Mouse (Mus musculus) large intestine, adult 2 months (tissue): ENCODE measurements at regions not wholly inside any gene's neighbourhood (a gene's known extent, or its start where the extent isn't known, plus 50 kb on each side); places are given as distances from the start of the nearest gene placed in this dataset.
"Not testable (repeated sequence)": the region's sequence is repeated elsewhere in the genome, so short reads cannot be mapped to it uniquely, and the experiment has no call there.

Experiments
- DNase-seq: peaks from one replicate; pipeline ENCODE4 v3.0.0-alpha.2; 2012; ENCODE audit warnings: low read depth, low spot score
- WGBS: fragments of 180-500 bp; shearing (Covaris S2); methylation state at CpG from one replicate; pipeline ENCODE4 v1.1.7; 2018; 5-methylcytosine and 5-hydroxymethylcytosine counted together

DNA sequence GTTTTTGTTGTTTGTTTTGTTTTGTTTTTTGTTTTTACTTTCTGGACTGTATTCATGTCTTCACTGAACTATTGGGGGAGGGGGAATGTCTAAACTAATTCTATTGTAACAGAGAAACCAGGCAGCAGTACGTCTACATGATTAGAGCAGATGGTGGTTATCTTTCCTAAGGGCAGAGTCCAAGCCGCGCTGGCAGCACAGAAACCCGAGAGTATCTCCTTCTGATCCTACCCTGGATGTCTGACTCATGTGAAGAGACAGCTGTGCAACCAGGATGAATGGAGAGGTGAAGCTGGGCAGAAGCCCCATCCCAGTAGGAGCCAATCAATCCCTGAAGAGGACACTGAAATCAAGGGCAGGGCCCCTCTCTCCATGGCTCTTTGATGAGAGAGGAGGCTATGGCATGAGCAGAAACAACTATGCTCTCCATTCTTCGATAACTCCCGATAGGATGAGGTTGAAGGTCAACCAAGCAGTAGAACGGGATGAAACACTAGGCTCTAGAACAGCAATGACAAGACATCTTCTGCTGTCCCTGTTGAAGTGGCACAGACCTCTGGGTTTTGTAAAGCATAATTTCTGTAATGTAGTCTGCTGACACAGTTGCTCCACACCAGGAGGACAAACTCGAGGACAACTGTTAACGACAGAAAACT lies 591.1 kb downstream of the Dad1 start:
- not testable (repeated sequence) for DNase-seq
- WGBS = 66% methylated on average over 9 of the region's 9 CpGs

DNA sequence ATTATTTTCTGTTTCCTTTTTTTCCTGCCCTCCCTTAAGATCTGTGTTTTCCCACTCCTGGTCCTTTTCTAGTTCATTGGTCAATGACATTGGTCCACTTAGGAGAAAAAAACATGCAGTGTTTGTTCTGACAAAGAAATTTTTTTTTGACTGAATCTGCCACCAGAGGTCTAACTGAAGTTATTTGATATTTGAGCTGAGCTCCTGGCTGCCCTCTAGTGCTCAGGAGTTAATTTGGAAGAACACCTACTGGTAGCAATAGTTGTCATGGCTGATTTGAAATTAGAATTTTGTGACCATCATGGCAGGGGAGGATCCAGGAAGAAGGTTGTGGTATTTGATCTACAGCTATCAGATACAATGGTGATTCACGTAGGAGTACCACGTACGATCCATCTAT lies 599.2 kb downstream of the Dad1 start:
- 92% methylated on average over 3 of the region's 3 CpGs for WGBS
- DNase-seq = not testable (repeated sequence)

DNA sequence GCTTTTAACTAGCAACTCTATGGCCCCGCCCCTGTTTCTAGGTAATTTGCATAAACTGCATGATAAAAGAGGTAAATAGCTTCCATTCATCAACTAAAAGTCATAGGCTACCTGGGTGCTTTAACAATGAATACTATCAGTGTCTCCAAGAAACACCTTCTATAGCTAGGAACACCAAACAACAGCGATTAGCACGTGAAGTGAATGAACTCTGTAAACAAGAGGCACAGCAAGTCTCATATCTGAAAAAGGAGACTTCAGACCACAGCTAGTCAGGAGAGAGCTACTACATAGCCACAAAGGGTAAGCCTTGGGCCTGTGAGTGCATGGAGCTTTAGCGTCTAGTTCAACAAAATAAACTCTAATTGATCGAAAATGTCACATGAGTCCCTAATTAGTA lies 602.8 kb downstream of the Dad1 start:
- WGBS = 50% methylated on average over 5 of the region's 5 CpGs
- DNase-seq = not testable (repeated sequence)

DNA sequence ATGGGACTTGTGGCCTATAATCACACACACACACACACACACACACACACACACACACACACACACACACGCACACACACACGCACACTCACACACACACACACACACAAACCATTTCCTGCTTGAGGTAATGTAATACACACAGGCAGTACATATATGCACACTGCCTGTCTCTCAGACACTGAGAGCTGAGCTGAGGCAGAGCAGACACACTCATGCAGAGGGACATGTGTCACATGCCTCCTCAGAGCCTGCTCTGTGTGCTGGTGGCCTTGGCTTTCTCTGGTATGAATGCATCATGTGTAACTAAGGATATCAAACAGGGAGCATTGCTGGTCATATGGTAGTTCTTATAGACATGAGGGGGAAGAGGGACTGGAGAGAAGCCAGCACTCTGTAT lies 604.7 kb downstream of the Dad1 start:
- WGBS = 93% methylated on average over 2 of the region's 2 CpGs
- DNase-seq = not testable (repeated sequence)

DNA sequence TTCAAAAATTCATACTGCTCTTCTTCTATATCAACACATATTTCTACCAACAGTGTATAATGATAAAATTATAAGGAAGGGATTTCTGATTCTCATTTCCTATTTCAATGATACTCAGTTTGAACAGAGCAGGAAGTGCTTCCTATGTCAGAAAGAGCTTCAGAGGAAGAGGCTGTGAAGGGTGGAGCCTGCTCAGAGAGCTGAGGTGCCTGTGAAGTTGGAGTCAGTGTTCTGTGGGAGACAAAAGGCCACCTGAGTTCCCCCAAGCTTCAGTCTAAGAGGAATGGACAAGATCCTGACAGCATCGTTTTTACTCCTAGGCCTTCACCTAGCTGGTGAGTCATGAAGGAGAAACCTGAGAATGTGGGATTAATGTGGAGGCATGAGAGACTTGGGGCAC lies 613.5 kb downstream of the Dad1 start:
- not testable (repeated sequence) for DNase-seq
- 43% methylated on average over 1 of the region's 1 CpGs for WGBS

DNA sequence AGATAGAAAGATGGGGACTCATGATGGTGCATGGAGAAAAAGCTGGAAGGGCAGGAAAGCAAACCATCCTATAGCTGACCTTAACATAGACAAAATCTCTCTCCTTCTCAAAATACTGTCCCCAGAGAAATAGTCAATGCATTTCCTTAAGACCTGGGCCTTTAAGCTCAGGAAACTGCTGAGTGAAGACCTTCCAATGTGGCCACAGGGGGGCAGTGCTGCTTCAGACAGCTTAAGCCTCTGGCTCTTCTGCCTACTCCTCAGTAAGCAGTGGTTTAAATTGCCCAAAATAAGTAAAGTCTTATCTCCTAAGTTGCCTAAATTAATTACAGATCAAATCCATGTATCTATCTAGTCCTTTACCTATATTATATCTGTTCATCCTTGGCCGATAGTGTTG lies 616.2 kb downstream of the Dad1 start:
- WGBS = 84% methylated on average over 1 of the region's 1 CpGs
- DNase-seq = not testable (repeated sequence)

DNA sequence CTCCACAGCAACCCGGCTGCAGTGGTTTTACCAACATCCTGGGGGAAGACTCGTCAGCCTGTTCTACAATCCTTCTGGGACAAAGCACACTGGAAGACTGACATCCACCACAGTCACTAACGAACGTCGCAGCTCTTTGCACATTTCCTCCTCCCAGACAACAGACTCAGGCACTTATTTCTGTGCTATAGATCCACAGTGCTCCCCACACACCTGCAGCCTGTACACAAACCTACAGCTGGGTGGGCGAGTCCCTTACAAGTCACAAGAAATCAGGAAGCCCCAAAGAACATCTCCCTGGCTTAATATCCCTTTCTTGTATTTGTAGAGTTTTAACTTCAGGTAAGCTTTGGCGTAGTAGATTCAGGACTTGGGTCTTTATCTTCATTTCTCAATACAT lies 618.7 kb downstream of the Dad1 start:
- WGBS = 51% methylated on average over 7 of the region's 7 CpGs
- not testable (repeated sequence) for DNase-seq

DNA sequence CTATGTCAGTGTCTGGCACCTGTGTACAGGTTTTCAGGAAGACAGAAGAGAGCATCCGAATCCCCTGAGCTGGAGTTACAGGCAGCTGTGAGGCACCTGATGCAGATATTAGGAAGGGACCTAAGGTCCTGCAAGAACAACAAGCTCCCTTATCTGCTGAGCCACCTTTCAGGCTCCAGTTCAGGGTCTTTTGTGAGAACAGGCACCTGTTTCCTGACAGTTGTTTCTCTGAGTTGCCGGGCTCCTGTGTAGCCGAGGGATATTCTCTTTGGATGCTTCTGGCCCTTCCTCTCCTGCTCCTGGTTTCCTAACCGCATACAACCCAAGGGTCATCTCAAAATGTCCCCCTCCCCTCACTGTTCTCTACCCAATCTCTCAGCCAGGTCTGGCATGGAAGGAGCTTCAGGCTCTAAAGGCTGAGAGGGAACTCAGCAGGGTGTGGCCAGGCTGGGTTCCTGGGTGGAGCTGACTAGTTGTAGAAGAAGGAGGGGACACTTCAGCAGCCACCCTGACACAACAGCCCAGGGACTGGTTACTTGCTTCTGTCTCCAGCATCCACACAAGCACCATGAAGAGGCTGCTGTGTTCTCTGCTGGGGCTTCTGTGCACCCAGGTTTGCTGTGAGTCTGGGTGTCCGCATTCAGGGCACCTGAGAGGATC lies 619.5 kb downstream of the Dad1 start:
- WGBS = 45% methylated on average over 5 of the region's 5 CpGs
- not testable (repeated sequence) for DNase-seq

DNA sequence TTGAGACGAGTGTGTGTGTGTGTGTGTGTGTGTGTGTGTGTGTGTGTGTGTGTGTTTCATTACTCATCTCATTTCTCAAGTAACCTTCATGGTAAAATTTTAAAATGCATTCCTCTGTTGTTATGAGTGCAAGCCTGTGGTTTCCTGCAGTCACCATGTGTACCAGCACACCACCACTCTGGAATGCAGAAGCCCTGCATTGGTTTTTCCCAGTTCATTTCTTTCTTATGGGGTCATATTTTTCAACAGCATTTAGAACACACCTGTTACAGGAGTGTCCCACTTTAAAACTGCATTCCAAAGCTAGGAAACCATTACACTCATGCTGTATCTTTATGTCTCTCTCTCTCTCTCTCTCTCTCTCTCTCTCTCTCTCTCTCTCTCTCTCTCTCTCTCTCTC lies 620.2 kb downstream of the Dad1 start:
- 59% methylated on average over 1 of the region's 1 CpGs for WGBS
- DNase-seq = not testable (repeated sequence)

DNA sequence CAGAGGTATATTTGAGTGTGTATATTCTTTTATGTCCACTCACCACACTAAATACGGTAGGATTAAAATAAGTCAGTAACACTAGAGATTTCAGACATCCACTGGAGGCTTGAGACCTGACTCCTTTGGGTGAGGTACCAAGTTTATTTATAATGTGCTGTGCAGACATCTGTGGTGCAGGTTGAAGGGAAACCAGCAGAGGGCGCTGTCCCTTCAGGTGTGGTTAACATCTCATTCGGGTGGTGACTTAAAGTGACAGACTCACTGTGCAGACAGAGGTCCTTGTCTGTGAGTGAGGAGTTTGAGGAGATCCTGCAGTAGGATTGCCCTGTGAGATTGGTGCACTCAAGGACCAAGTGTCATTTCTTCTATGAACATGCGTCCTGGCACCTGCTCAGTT lies 632.5 kb downstream of the Dad1 start:
- 53% methylated on average over 4 of the region's 4 CpGs for WGBS
- not testable (repeated sequence) for DNase-seq

DNA sequence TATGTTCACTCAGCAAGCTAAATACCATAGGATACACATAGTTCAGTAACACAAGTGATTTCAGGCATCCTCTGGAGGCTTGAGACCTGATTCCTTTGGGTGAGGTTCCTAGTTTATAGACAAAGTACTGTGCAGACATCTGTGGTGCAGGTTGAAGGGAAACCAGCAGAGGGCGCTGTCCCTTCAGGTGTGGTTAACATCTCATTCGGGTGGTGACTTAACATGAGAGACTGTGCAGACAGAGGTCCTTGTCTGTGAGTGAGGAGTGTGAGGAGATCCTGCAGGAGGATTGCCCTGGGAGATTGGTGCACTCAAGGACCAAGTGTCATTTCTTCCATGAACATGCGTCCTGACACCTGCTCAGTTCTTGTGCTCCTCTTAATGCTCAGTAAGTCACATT lies 637.8 kb downstream of the Dad1 start:
- not testable (repeated sequence) for DNase-seq
- 36% methylated on average over 3 of the region's 3 CpGs for WGBS

DNA sequence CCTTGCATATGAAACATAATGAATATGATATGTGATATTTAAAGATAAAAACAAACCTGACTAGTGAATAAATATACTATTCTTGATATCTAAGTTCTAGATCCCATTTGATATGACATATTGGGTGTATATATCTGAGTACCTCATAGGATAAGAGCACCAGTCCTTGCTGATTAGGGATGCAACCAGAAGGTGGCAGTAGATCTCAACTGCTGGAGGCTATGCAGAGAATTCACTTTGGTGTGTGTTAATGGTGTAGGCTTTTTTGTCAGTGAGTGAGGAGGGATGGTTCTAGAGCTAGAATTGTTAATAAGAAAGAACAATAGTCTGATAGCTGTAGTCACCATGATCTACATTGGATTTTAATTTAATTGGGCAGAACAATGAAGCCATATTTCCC lies 639.6 kb downstream of the Dad1 start:
- no peak for DNase-seq

DNA sequence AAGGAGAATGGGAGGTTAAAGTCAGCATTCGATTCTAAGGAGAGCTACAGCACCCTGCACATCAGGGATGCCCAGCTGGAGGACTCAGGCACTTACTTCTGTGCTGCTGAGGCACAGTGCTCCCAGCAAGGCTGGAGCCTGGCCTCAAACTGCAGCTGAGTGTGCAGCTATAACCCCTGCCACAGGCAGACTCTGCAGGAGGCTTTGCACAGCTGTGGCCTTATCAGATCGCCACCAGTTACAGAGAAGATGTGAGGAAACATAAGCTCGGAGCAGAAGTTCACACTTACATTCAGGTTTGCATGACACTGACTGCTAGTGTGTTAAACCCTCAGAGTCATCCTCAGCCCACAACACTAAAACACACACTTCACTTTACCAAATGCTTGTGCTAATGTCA lies 654.6 kb downstream of the Dad1 start:
- WGBS = 48% methylated on average over 3 of the region's 3 CpGs
- DNase-seq = not testable (repeated sequence)

DNA sequence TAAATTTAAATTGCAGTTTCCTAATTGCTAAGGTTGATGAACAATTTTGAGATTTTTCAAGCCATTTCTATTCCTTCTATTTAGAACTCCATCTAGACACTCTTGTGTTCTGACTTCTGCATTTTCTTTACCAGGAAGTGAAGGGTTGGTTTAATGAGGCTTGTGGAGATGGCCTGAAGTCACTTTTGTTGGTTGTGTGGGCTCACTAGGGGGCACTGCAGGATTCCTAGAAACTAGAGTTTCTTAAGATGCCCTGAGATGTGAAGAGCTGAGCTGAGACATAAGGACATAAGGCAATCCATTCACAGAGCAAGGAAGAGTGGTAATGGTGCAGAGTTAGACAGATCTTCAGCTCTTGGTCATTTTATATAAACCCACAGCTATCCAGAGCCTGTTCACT lies 656.6 kb downstream of the Dad1 start:
- not testable (repeated sequence) for DNase-seq

DNA sequence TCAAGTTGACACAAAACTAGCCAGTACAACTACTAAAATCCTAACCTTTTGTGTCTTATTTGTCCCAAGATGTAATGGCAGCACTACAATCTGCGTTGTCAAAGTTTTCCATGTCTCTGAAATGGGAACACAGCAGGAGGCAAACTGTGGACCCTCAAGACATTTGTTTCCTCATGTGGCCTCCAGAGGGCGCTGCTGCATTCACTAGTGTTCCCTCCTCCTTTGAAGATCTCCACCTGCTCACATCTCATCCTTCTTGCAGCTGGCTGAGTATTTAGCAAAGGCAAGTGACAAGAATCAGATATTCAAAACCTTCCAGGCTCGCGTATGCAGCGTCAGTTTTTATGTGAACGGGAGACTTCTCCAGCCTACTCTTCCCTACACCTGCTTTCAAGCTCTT lies 663.3 kb downstream of the Dad1 start:
- not testable (repeated sequence) for DNase-seq
- WGBS = 44% methylated on average over 6 of the region's 6 CpGs

DNA sequence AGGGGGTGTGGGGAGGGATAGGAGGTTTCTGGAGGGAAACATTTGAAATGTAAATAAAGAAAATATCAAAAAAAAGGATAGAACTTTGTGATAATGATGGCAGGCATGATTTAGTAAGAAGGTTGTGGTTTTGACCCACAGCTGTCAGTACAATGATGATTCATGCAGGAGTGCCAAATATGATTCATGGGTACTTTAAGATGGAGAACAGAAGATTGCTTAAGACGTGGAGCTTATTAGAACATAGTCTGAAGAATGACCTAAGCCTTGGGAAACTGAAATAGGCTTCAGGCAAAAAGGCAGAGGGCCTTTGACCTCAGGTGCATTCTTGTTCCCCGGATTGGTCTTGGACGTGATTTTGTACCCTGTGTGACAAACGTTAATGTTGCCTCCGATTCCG lies 671.4 kb downstream of the Dad1 start:
- WGBS = 90% methylated on average over 6 of the region's 6 CpGs
- not testable (repeated sequence) for DNase-seq

DNA sequence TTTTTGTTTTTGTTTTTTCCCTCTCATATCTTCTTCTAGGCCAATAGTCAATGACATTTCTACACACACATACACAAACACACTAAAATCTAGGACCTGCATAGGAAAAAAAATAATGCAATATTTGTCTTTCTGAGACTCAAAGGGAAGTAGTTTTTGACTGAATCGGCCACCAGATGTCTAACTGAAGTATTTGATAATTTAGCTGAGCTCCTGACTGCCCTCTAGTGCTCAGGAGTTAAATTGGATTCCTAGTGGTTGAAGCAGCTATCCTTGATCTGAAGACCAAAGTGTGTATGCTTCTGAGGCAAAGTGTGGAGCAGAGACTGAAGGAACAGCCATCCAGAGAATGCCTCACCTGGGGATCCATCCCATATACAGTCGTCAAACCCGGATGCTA lies 672.2 kb downstream of the Dad1 start:
- DNase-seq = not testable (repeated sequence)
- WGBS = 51% methylated on average over 3 of the region's 3 CpGs

DNA sequence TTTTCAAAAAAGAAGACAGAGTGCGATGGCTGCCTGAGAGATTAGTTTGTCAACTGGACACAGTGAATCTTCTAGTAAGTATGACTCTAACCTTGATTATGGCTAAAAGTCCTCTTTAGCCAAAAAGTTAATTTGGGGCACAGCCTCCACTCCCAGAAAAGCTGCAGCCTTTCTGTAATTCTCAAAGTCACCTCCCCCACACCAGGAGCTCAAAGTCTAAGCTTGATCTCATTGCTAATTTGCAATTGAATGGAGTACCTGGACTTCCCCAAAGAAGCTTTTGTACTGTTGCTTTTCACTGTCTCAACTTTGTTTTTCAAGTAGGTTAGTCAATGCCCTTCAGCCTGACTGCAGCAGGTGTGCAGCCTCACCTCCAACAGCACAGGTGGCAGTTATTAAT lies 677.0 kb downstream of the Dad1 start:
- not testable (repeated sequence) for DNase-seq
- 93% methylated on average over 1 of the region's 1 CpGs for WGBS

DNA sequence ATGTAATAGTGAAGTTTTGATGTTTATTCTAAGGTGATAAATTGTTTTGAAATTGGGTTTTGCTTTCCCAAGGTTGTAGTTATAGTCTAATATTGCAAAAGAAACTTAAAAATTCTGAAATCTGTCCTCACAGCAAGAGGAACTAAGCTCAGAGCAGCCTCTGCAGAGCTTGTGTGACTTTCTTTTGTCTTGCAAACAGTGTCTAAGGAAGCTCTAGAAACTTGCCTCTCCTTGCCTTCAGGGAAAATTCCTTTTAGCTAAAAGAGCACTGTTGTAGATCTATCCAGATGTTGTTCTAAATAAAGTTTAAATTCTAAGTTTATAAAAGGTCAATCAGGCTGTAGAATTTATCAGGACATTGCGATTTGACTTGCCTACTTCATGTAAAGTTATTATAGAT lies 681.2 kb downstream of the Dad1 start:
- WGBS = 80% methylated on average over 1 of the region's 1 CpGs

DNA sequence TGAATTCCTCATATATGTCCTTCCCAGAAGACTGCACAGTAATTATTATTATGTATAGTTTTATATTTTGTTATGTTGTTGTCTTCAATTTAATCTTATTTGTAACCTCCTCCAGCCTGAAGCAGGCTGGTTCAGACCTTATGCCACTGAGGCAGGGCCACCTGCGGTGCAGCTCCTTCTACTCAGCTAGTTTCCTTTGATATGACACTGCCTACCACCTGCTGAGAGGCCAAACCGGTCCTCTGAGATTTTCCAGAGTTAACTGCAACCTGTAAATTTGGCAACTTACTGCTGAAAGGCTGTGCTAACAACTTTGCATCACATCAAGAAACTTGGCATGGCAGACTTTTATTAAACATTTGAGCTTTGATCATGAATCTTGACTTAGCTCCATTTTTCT lies 691.3 kb downstream of the Dad1 start:
- 51% methylated on average over 2 of the region's 2 CpGs for WGBS
- DNase-seq = no peak

More for the DNA sequence above, 681.2 kb downstream of the Dad1 start:
- DNase-seq = not testable (repeated sequence)

DNA sequence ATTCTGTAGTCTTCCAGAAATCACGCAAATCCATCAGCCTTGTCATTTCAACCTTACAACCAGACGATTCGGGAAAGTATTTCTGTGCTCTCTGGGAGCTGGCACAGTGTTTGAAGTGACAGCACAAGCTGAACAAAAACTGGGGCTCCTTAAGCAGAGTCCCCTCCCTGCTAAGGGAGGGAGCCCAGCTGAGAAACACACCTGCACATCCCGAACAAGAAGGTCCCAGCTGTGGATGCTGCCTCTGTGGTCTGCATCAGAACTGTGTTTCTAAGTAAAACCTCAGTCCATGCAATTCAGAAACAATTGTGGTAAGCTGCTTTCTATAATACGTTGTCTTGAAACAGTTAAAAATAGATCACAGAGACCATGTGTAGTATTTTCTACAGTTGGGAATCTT lies 693.8 kb downstream of the Dad1 start:
- not testable (repeated sequence) for DNase-seq
- WGBS = 69% methylated on average over 5 of the region's 5 CpGs
